Comparison of ENCODE assay signal across 14 mouse cellular contexts in the genomic region with DNA sequence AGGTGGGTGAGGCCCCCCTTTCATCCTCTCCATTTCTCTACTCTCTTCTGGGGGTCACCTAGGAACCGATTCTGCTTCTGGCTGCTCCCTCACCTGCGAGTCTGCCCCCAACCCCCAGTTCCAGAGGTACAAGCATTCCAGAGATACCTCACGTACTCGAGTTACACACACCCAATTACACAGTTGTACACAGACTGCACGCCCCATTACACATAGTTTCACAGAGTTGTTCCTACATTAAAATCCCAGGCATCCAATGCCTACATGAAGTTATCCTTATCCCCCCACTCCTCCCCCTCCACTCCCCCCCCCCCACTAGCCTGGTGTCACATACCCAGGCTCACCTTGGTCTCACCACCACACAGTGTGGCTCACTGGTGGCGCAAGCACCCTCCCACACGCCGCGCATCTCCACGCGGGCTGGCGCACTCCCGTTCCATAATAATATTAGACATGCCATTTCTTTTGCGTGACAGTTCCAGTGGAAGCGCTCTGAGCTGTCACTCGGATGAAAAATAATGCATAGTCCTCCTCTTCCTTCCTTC. TPM values are rescaled to one million over a fixed set of nuclear protein-coding genes. Genes with fewer than 3 reads are reported as not detected.
DNase-seq lines count a peak whose midpoint lies in the region; ATAC-seq and TF ChIP-seq lines count a peak whose summit lies in the region.
"Had no signal": no experiment of that assay in that cellular context is flagged by ENCODE, and none has a peak within 500 bp of the region (broad histone marks: within the 10 kb centered on the region; RNA-seq: fewer than 3 reads in every experiment).

No protein-coding gene starts in this region.

- no peak overlapping the region for H3K4me3 ChIP-seq in embryonic facial prominence, embryonic 11.5 days (ENCODE audit: low read depth, low read length)
- H3K4me3 ChIP-seq in embryonic facial prominence, embryonic 10.5 days, result no peak overlapping the region; the same call in 1 of the 2 replicates
- H3K4me3 ChIP-seq in midbrain, embryonic 10.5 days, result no peak overlapping the region; the same call in 1 of the 2 replicates
- H3K4me3 ChIP-seq in midbrain, postnatal 0 days (ENCODE audit: low read depth, low read length), result no peak overlapping the region
- H3K4me3 ChIP-seq in limb, embryonic 12.5 days (replicated peaks), result no peak overlapping the region
- no peak overlapping the region for H3K4me3 ChIP-seq in midbrain, embryonic 14.5 days (replicated peaks; ENCODE audit: low read depth, low read length)

- no peaks in the 10 kb centered on the region for H3K9me3 ChIP-seq in embryonic facial prominence, embryonic 11.5 days (replicated peaks; ENCODE audit: control insufficient read depth, low read length)
- H3K9me3 ChIP-seq in embryonic facial prominence, embryonic 10.5 days, result no peaks in the 10 kb centered on the region
- H3K9me3 ChIP-seq in midbrain, embryonic 10.5 days (replicated peaks), result no peaks in the 10 kb centered on the region
- no peaks in the 10 kb centered on the region for H3K9me3 ChIP-seq in midbrain, postnatal 0 days (ENCODE audit: low read length)
- H3K9me3 ChIP-seq in limb, embryonic 12.5 days, result no peaks in the 10 kb centered on the region
- no peaks in the 10 kb centered on the region for H3K9me3 ChIP-seq in midbrain, embryonic 14.5 days (ENCODE audit: control insufficient read depth, low read length)

- H3K36me3 ChIP-seq in embryonic facial prominence, embryonic 11.5 days (replicated peaks; ENCODE audit: control insufficient read depth, insufficient read depth, low read depth, low read length), result no peaks in the 10 kb centered on the region
- H3K36me3 ChIP-seq in embryonic facial prominence, embryonic 10.5 days (replicated peaks), result no peaks in the 10 kb centered on the region
- no peaks in the 10 kb centered on the region for H3K36me3 ChIP-seq in midbrain, embryonic 10.5 days
- H3K36me3 ChIP-seq in midbrain, postnatal 0 days (ENCODE audit: insufficient read depth, low read length), result no peaks in the 10 kb centered on the region
- H3K36me3 ChIP-seq in limb, embryonic 12.5 days, result no peaks in the 10 kb centered on the region
- no peaks in the 10 kb centered on the region for H3K36me3 ChIP-seq in midbrain, embryonic 14.5 days (ENCODE audit: control insufficient read depth, insufficient read depth, low read length)

- no peak overlapping the region for H3K27ac ChIP-seq in embryonic facial prominence, embryonic 11.5 days (replicated peaks; ENCODE audit: low read depth, low read length)
- no peak overlapping the region; the same call in 1 of the 2 replicates for H3K27ac ChIP-seq in embryonic facial prominence, embryonic 10.5 days (replicated peaks)
- H3K27ac ChIP-seq in midbrain, embryonic 10.5 days (replicated peaks), result peak overlapping the region; percentile 93; the same call in 1 of the 2 replicates
- no peak overlapping the region for H3K27ac ChIP-seq in midbrain, postnatal 0 days (ENCODE audit: low read depth, low read length)
- no peak overlapping the region for H3K27ac ChIP-seq in limb, embryonic 12.5 days
- H3K27ac ChIP-seq in midbrain, embryonic 14.5 days (replicated peaks; ENCODE audit: low read depth, low read length), result peak overlapping the region; percentile 85; the same call in 1 of the 2 replicates

- no peak overlapping the region for H3K9ac ChIP-seq in embryonic facial prominence, embryonic 11.5 days (replicated peaks; ENCODE audit: low read length)
- no peak overlapping the region for H3K9ac ChIP-seq in midbrain, postnatal 0 days (replicated peaks; ENCODE audit: low read length, poor library complexity, severe bottlenecking)
- no peak overlapping the region for H3K9ac ChIP-seq in limb, embryonic 12.5 days (replicated peaks)
- no peak overlapping the region for H3K9ac ChIP-seq in midbrain, embryonic 14.5 days (replicated peaks; ENCODE audit: low read length)

- 64% methylated on average over 16 of the region's 16 CpGs for WGBS in embryonic facial prominence, embryonic 11.5 days
- 71% methylated on average over 16 of the region's 16 CpGs for WGBS in embryonic facial prominence, embryonic 10.5 days
- 75% methylated on average over 16 of the region's 16 CpGs for WGBS in midbrain, embryonic 10.5 days
- 70% methylated on average over 16 of the region's 16 CpGs for WGBS in midbrain, postnatal 0 days
- 67% methylated on average over 16 of the region's 16 CpGs for WGBS in limb, embryonic 12.5 days
- WGBS in midbrain, embryonic 14.5 days, result 72% methylated on average over 16 of the region's 16 CpGs

- no peak overlapping the region for H3K4me2 ChIP-seq in embryonic facial prominence, embryonic 11.5 days (ENCODE audit: low read depth, low read length)
- H3K4me2 ChIP-seq in midbrain, postnatal 0 days (ENCODE audit: low read depth, low read length, poor library complexity, severe bottlenecking), result no peak overlapping the region
- H3K4me2 ChIP-seq in limb, embryonic 12.5 days, result no peak overlapping the region
- no peak overlapping the region for H3K4me2 ChIP-seq in midbrain, embryonic 14.5 days (ENCODE audit: low read length)

- DNase-seq in embryonic facial prominence, embryonic 11.5 days (ENCODE audit: low spot score), result no peak
- no peak for DNase-seq in embryonic facial prominence, embryonic 10.5 days (ENCODE audit: low spot score)
- DNase-seq in midbrain, embryonic 10.5 days (ENCODE audit: low spot score), result no peak
- no peak for DNase-seq in midbrain, postnatal 0 days (ENCODE audit: low spot score)
- DNase-seq in midbrain, embryonic 14.5 days, result no peak
- DNase-seq in yolk sac, embryonic 10.5 days (ENCODE audit: low spot score), result no peak
- DNase-seq in retina, postnatal 1 day, result no peak
- DNase-seq: adrenal gland, postnatal 36 days; cerebellum, adult 18-20 months; right cerebral cortex, postnatal 25 days; thymus, postnatal 14 days had no signal

- no peak for TF ChIP-seq CTCF in midbrain, postnatal 0 days (IDR thresholded peaks at IDR 0.05)

- ATAC-seq in embryonic facial prominence, embryonic 11.5 days (replicated peaks; ENCODE audit: insufficient number of reproducible peaks, low FRiP score, low TSS enrichment, low read depth), result 0 out of 2 replicates have a peak, but pooled peaks have one; percentile 40
- ATAC-seq in midbrain, postnatal 0 days (ENCODE audit: low FRiP score), result no peak
- peak; percentile 60; the same call in 1 of the 2 replicates for ATAC-seq in limb, embryonic 12.5 days (ENCODE audit: insufficient number of reproducible peaks, insufficient read depth, low FRiP score, low TSS enrichment, low read depth)
- ATAC-seq in midbrain, embryonic 14.5 days (ENCODE audit: low FRiP score, low TSS enrichment), result no peak

- H3K4me1 ChIP-seq in embryonic facial prominence, embryonic 11.5 days (ENCODE audit: control insufficient read depth, insufficient read depth, low read length), result peaks cover 3% of the 10 kb centered on the region
- H3K4me1 ChIP-seq in embryonic facial prominence, embryonic 10.5 days, result peaks cover 36% of the 10 kb centered on the region
- H3K4me1 ChIP-seq in midbrain, embryonic 10.5 days, result peaks cover 33% of the 10 kb centered on the region
- H3K4me1 ChIP-seq in midbrain, postnatal 0 days (ENCODE audit: insufficient read depth, low read length), result peaks cover 9% of the 10 kb centered on the region; the same call in 1 of the 2 replicates
- peaks cover 23% of the 10 kb centered on the region for H3K4me1 ChIP-seq in limb, embryonic 12.5 days (replicated peaks)
- peaks cover 18% of the 10 kb centered on the region for H3K4me1 ChIP-seq in midbrain, embryonic 14.5 days (ENCODE audit: control insufficient read depth, insufficient read depth, low read length)

- H3K27me3 ChIP-seq in embryonic facial prominence, embryonic 11.5 days (ENCODE audit: control insufficient read depth, insufficient read depth, low read length), result peaks cover 3% of the 10 kb centered on the region; the same call in 1 of the 2 replicates
- H3K27me3 ChIP-seq in embryonic facial prominence, embryonic 10.5 days (replicated peaks; ENCODE audit: low read depth, poor library complexity, severe bottlenecking), result peaks cover 72% of the 10 kb centered on the region
- H3K27me3 ChIP-seq in midbrain, embryonic 10.5 days (ENCODE audit: low read depth, poor library complexity, severe bottlenecking), result peaks cover 47% of the 10 kb centered on the region
- no peaks in the 10 kb centered on the region for H3K27me3 ChIP-seq in midbrain, postnatal 0 days (ENCODE audit: insufficient read depth, low read length)
- peaks cover 15% of the 10 kb centered on the region; the same call in 1 of the 2 replicates for H3K27me3 ChIP-seq in limb, embryonic 12.5 days
- no peaks in the 10 kb centered on the region; the same call in 1 of the 2 replicates for H3K27me3 ChIP-seq in midbrain, embryonic 14.5 days (ENCODE audit: control insufficient read depth, insufficient read depth, low read length)

RNA-seq across cellular contexts. Expression of a gene that starts 18.1 kb away (rescaled TPM):
- 4.0 and 4.1 TPM in 2 replicates for polyA plus RNA-seq in embryonic facial prominence, embryonic 11.5 days (2014; fragmentation: Nextera tagmentation; extraction: Ambion mirVana)
- 1.5 and 2.7 TPM in 2 replicates for polyA plus RNA-seq in embryonic facial prominence, embryonic 10.5 days (2016; fragmentation: Nextera tagmentation; extraction: Ambion mirVana)
- polyA plus RNA-seq in midbrain, embryonic 10.5 days (2016; fragmentation: Nextera tagmentation; extraction: Ambion mirVana), result 3.0 and 5.8 TPM in 2 replicates
- 45.6 and 52.8 TPM in 2 replicates for total RNA-seq in midbrain, postnatal 0 days (2014; rRNA removed)
- 15.8 and 16.9 TPM in 2 replicates for polyA plus RNA-seq in midbrain, postnatal 0 days (2015; fragmentation: Nextera tagmentation; extraction: Ambion mirVana)
- polyA plus RNA-seq in limb, embryonic 12.5 days (2016; fragmentation: Nextera tagmentation; extraction: Ambion mirVana), result 1.3 and 1.6 TPM in 2 replicates
- polyA plus RNA-seq in midbrain, embryonic 14.5 days (2014; fragmentation: Nextera tagmentation; extraction: Ambion mirVana), result 14.3 and 18.8 TPM in 2 replicates
- total RNA-seq: megakaryocyte progenitor cell, adult 5-6 weeks; neutrophil, adult 5-6 weeks had no signal

RNA-seq across cellular contexts. Expression of a gene that starts 39.7 kb away (rescaled TPM):
- polyA plus RNA-seq in embryonic facial prominence, embryonic 11.5 days (2014; fragmentation: Nextera tagmentation; extraction: Ambion mirVana), result 7.1 and 7.4 TPM in 2 replicates
- polyA plus RNA-seq in embryonic facial prominence, embryonic 10.5 days (2016; fragmentation: Nextera tagmentation; extraction: Ambion mirVana), result 12.1 and 13.0 TPM in 2 replicates
- 12.4 and 14.0 TPM in 2 replicates for polyA plus RNA-seq in midbrain, embryonic 10.5 days (2016; fragmentation: Nextera tagmentation; extraction: Ambion mirVana)
- total RNA-seq in midbrain, postnatal 0 days (2014; rRNA removed), result 3.8 and 6.3 TPM in 2 replicates
- polyA plus RNA-seq in midbrain, postnatal 0 days (2015; fragmentation: Nextera tagmentation; extraction: Ambion mirVana), result 0.46 and 0.60 TPM in 2 replicates
- 10.3 and 13.1 TPM in 2 replicates for polyA plus RNA-seq in limb, embryonic 12.5 days (2016; fragmentation: Nextera tagmentation; extraction: Ambion mirVana)
- polyA plus RNA-seq in midbrain, embryonic 14.5 days (2014; fragmentation: Nextera tagmentation; extraction: Ambion mirVana), result 1.9 TPM in 2 replicates
- total RNA-seq: neutrophil, adult 5-6 weeks had no signal

Comparison
In these comparisons a context has a peak if more than half of its experiments do, and no peak if none do; other contexts are left out.
1. H3K27ac ChIP-seq: peak in midbrain, embryonic 10.5 days (single experiment) and midbrain, embryonic 14.5 days (single experiment); none in embryonic facial prominence, embryonic 11.5 days (single experiment), embryonic facial prominence, embryonic 10.5 days (single experiment), midbrain, postnatal 0 days (single experiment) and limb, embryonic 12.5 days (single experiment).
2. ATAC-seq: peak in embryonic facial prominence, embryonic 11.5 days (single experiment) and limb, embryonic 12.5 days (single experiment); none in midbrain, postnatal 0 days (single experiment) and midbrain, embryonic 14.5 days (single experiment).